Mouse (Mus musculus): ENCODE measurements around the gene Polr3c. TPM values are rescaled to one million over a fixed set of nuclear protein-coding genes. Genes with fewer than 3 reads are reported as not detected.
A peak's percentile ranks its signal among the peaks of the same experiment; 100 is the strongest.
"Not testable (repeated sequence)": the region's sequence is repeated elsewhere in the genome, so short reads cannot be mapped to it uniquely, and the experiment has no call there.

The Polr3c gene
- total RNA-seq, 2 experiments from 2014 or later: 27.7 to 34.8 TPM

DNA sequence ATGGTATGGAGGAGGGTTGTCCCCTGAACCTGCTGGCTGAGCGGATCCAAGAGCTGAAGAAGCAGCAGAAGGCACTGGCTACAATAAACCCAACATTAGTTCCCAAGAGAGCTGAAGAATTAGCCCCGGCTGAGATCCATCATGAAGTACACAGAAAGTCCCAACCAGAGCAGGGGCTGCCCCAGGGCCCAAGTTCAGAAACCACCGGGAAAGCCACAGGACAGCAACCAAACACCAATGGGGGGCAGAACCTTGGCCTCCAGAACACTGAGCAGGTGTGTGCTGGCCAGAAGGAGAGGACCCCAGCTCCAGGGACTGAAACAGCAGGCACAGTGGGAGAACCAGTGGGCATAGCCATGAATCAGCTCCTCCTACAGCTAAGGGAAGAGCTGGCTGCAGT is 43.9 kb downstream of the Polr3c start:
- no peak for ATAC-seq (replicated peaks; ENCODE audit: low FRiP score, poor library complexity, severe bottlenecking)

DNA sequence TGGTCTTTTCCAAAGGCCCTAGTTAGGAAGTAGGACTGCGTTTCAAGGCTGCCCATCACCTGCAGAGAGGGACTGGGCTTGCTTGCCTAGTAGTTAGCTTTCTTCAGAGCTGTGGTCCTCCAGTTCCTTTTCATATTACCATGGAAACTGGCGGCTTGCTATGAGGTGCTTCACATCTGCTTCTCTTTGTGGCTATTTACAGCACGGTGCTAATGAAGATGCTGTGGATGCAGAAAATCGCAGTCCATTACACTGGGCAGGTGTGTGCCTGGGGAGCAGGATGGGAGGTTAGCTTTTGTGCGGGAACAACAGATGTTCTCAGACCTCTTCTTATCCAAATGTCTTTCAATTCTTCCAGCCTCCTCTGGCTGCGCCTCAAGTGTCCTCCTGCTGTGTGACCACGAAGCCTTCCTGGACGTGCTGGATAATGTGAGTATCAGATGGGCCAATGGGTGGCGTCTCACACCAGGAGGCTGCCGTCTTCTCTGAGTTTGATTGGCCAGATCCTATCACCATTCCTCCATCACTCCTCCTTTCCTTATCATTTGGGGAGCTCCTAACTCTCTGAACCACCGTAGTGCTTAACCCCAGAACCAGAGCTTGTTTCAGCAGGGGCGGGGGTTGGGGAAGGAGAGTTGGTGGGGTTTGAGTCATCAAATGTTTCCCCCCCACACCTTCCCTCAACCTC is 47.0 kb downstream of the Polr3c start:
- no peak for ATAC-seq (replicated peaks; ENCODE audit: low FRiP score, poor library complexity, severe bottlenecking)

GRCm38 (mm10) chr3:96679159-96679674 is 48.2 kb downstream of the Polr3c start:
- ATAC-seq (replicated peaks; ENCODE audit: low FRiP score, poor library complexity, severe bottlenecking): no peak

DNA sequence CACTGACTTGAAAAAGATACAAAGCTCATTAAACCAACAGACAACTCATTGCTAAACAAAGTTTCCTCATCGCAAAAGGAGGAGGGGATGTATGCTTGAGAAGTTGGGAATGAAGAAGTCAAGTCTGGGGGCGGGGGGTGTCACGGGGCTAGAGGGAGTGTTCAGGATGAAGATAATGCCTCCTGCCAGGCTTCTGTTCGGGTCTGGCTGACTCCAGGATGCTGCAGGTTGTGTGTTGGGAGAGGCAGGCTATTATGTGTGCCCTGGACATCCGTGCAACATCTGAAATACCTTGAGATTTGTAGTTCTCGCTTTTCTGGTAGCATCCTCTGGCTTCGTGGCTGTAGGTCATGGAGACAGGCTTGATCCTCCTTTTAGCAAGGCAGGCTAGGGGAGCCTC is 49.0 kb downstream of the Polr3c start:
- no peak for ATAC-seq (replicated peaks; ENCODE audit: low FRiP score, poor library complexity, severe bottlenecking)

GRCm38 (mm10) chr3:96675690-96676089 is 51.7 kb downstream of the Polr3c start:
- no peak for ATAC-seq (replicated peaks; ENCODE audit: low FRiP score, poor library complexity, severe bottlenecking)

GRCm38 (mm10) chr3:96675171-96675570 is 52.3 kb downstream of the Polr3c start:
- ATAC-seq (replicated peaks; ENCODE audit: low FRiP score, poor library complexity, severe bottlenecking): no peak

DNA sequence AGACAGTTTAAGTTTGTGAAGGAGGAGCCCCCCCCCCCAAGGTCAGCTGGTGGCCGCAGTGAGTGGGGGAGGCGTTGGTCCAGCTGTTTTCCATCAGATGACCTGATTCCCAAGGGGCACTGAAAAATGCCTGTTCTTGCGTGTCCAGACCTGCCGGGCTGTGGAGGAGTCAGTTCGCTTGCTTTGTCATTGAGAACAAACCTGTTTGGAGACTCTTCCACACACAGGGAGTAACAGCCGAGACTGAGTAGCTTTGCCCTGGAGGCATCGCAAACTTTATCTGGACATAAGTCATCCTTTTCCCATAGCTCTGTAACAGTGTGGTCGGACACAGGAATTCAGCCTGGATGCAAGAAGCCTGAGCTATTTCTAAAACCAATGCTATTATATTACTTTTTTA is 53.0 kb downstream of the Polr3c start:
- ATAC-seq (replicated peaks; ENCODE audit: low FRiP score, poor library complexity, severe bottlenecking): no peak

DNA sequence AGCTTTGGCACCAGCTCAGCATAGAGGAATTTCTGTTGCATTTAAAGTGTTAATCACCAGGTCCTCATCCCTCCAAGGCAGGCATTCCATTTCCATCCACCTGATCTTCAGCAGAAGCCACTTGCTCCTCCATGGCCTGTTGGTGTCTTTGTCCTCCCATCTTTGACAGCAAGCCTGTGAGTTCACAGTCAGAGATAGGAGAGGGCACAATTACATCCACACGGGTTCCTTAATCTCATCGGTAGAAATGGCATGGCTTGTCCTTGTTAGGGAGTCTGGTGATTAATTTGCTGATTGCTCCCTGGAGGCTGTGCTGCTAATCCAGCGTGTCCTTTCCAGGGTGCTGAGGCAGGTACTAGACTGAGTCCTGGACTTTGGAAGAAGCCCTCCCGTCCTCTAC is 53.9 kb downstream of the Polr3c start:
- no peak for ATAC-seq (replicated peaks; ENCODE audit: low FRiP score, poor library complexity, severe bottlenecking)

DNA sequence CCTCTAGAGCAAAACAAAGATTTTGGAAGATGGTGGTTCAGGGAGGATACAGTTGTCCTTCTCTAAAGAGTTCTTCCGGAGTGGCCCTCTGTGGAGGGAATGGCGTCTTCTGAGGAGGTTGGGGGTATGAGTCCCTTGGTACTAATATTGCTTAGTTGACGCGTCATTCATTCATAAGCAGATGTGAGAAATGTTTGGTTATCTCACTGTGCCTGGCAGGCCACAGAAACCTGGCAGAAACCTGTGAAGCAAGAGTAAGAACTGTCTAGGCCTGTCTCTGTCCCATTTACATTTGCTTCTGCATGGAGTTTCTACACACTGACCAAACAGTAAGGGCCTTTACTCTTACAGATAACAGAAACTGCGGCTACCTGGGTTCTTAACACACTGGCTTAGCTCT is 55.9 kb downstream of the Polr3c start:
- no peak for ATAC-seq (replicated peaks; ENCODE audit: low FRiP score, poor library complexity, severe bottlenecking)

DNA sequence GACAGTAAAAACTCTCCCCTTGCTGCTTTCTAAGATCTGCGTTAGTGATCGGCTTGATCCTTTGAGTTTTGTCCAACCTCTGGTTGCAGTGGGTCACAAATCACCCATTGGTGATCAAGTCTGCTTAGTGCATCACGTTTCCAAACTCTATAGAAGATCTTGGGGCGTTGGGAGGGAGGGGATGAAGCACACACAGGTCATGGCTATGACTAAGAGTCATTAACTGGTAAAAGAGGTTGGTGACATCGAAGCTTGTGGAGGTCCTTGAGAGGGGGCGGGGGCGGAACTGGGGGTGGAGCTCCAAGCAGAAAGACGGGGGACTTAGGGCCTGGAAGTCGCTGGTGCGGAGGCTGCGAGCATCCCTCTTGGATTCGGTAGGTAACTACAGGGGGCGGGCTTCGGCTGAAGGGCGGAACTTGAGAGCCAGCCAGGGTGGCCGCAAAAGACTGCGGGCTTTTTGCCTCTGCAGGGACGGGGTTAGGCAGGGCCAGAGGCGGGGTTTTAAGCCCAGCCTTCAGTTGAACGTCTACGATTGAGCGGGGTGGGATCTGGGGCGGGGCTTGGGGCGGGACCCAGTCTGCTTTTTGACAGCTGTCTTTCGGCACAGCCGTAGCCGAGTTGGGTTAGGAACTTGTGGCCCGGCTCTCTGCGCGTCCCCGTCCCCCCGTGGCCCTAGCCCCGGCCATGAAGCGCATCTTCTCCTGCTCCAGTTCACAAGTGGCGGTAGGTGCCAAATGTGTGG is 57.5 kb downstream of the Polr3c start, which contains the start of gene Ankrd35:
Gene Ankrd35, plus strand, starts transcription at position 405 of the 742 bp plus-strand sequence.
- ATAC-seq (replicated peaks; ENCODE audit: low FRiP score, poor library complexity, severe bottlenecking): peak; percentile 92

- no peak for ATAC-seq (replicated peaks; ENCODE audit: low FRiP score, poor library complexity, severe bottlenecking)
Observed at GRCm38 (mm10) chr3:96668424-96669067, 58.9 kb downstream of the Polr3c start.

DNA sequence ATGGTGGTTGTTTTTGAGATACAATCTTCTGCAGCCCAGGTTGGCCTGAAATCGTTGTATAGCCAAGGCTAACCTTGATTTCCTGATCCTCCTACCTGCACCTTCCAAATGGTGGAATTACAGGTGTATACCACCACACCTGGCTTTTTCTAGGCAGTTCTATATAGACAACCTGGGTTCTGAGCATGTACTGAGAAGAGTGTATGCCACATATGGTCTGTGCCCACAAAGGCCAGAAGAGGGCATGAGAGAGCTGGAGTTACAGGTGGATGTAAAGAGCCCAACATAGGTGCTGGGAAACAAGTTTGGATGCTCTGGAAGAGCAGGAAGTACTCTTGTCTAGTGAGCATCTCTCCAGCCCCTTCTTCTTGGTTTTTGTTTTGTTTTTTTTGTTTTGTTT is 60.1 kb downstream of the Polr3c start:
- no peak for ATAC-seq (replicated peaks; ENCODE audit: low FRiP score, poor library complexity, severe bottlenecking)

- no peak for ATAC-seq (replicated peaks; ENCODE audit: low FRiP score, poor library complexity, severe bottlenecking)
Observed at GRCm38 (mm10) chr3:96666916-96667315, 60.5 kb downstream of the Polr3c start.

DNA sequence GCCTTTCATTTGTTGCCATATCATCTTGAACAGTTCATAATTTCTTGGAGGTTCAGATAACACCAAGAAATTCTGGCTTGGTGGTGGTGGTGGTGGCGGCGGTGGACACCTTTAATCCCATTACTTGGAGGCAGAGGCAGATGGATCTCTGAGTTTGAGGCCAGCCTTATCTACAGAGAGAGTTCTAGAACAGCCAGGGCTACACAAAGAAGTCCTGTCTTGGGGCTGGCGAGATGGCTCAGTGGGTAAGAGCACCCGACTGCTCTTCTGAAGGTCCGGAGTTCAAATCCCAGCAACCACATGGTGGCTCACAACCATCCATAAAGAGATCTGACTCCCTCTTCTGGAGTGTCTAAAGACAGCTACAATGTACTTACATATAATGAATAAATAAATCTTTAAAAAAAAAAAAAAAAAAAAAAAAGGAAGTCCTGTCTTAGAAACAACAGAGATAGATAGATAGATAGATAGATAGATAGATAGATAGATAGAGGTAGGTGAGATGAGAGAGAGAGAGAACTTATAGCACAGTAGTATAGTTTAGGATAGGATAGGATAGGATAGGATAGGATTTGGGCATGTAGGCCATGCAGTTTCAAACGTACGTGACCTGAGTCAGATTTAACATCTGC is 61.6 kb downstream of the Polr3c start:
- not testable (repeated sequence) for ATAC-seq (replicated peaks; ENCODE audit: low FRiP score, poor library complexity, severe bottlenecking)

DNA sequence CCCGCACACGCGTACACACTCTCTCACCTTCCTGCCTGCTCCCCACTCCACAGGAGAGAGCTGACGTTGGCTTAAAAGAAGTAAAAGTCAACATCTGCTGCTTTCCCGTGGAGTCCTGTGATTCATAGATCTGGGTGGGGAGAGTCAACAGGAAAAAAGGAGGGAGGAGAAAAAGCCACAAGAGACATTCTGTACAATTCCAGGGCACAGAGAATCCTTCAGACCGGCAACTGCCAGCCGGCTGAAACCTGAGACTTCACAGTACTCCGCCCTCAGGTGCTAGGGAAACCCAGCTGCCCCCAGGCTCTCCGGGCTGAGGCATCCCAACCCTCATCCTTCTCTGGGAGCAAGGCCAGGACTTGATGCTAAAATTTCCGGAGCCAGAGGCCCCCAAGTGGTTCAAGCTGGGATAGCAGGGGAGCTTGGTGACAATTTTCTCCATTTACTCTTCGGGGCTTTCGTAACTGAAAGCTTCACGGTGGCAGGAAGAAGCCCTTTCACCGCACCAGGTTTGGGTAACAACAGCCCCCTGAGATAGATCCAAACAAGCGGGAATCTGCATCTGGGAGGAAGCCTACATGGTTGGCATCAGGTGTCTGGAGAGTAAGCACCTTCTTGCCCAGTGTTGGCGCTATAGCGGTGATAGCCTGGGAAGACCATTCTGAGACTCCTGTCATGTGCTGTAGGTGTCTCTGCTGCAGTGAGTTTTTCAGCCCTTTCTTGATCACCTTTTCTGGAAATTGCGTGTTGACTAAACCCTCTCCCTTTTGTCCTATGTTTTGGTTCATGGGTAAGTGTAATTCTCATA is 63.8 kb downstream of the Polr3c start:
- peak; percentile 52 for ATAC-seq (replicated peaks; ENCODE audit: low FRiP score, poor library complexity, severe bottlenecking)

DNA sequence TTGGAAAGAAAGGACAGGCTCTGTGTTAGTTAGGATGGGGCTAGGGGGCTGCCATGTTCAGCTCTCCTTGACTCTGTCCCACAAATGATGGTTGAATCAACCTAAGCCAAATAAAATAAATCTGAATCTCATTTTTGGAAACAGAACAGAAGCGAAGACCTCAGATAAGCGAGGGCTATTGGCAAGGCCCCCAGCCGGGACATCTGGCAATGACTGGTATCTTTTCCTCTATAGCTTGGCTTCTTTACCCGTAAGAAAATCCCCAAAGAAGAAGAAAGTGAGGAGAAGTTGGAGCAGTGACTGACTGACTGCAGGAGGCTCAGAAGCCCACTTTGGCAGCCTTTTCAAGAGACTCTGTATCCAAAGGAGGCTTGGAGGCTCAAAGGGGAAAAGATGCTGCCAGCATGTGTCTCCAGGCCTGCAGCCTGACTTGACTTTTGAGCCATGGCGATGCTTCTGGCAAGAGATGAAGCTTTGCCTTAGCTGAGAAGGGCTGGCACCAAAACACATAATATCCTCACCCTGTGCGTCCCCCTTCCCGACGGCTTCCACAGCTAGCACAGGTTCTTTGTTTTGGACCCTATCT is 64.6 kb downstream of the Polr3c start:
- ATAC-seq (replicated peaks; ENCODE audit: low FRiP score, poor library complexity, severe bottlenecking): no peak

Measured in erythroid progenitor cell, adult 5-6 weeks (primary cell).